Mouse (Mus musculus) 416B (cell line): Measurements from ENCODE around the gene Ubd.
"Not testable (repeated sequence)": the region's sequence is repeated elsewhere in the genome, so short reads cannot be mapped to it uniquely, and the experiment has no call there.

Source experiments
- DNase-seq: peaks from one replicate; pipeline ENCODE4 v3.0.0; 2011; ENCODE audit warnings: low read depth

The Ubd gene

GRCm38 (mm10) chr17:37193656-37194055 is at the start of gene Ubd:
Gene Ubd (plus strand): TSS chr17:37193892.
- DNase-seq: no peak

- no peak for DNase-seq
These were observed 32.3 kb upstream of the Ubd start, which contains the start of gene Olfr93 for GRCm38 (mm10) chr17:37161394-37161793. Gene Olfr93 (minus strand): TSS chr17:37161494.

- peak; percentile 18 for DNase-seq
These were observed 8.2 kb upstream of the Ubd start for GRCm38 (mm10) chr17:37185474-37185873.

GRCm38 (mm10) chr17:37190711-37191110 is 3.0 kb upstream of the Ubd start:
- peak; percentile 10 for DNase-seq

GRCm38 (mm10) chr17:37193032-37193431 is 660 bp upstream of the Ubd start:
- DNase-seq: no peak

GRCm38 (mm10) chr17:37194782-37195181 is 1.1 kb downstream of the Ubd start:
- no peak for DNase-seq

GRCm38 (mm10) chr17:37196845-37197724 is 3.4 kb downstream of the Ubd start:
- no peak for DNase-seq

GRCm38 (mm10) chr17:37200894-37201293 is 7.2 kb downstream of the Ubd start, which contains the start of gene Olfr94:
Gene Olfr94 (minus strand): TSS chr17:37200994.
- DNase-seq: no peak

- DNase-seq: peak; percentile 79
These were observed 9.7 kb downstream of the Ubd start for GRCm38 (mm10) chr17:37203206-37203916.

- DNase-seq: no peak
These were observed 10.2 kb downstream of the Ubd start for GRCm38 (mm10) chr17:37203917-37204236.

GRCm38 (mm10) chr17:37210884-37211768 is 17.4 kb downstream of the Ubd start:
- DNase-seq: no peak

GRCm38 (mm10) chr17:37213018-37213417 is 19.3 kb downstream of the Ubd start, which contains the start of gene Olfr95:
Gene Olfr95 (minus strand): TSS chr17:37213118.
- no peak for DNase-seq

- no peak for DNase-seq
These were observed 24.8 kb downstream of the Ubd start for GRCm38 (mm10) chr17:37218486-37218885.

GRCm38 (mm10) chr17:37219846-37220245 is 26.2 kb downstream of the Ubd start, which contains the start of gene Olfr96:
Gene Olfr96 (plus strand): TSS chr17:37220146.
- no peak for DNase-seq

- DNase-seq: peak; percentile 6
These were observed 28.2 kb downstream of the Ubd start for GRCm38 (mm10) chr17:37221879-37222278.

GRCm38 (mm10) chr17:37237230-37237629 is 43.5 kb downstream of the Ubd start, which contains the start of gene Olfr97:
Gene Olfr97 (minus strand): TSS chr17:37237330.
- DNase-seq: not testable (repeated sequence)

- no peak for DNase-seq
These were observed 48.5 kb downstream of the Ubd start for GRCm38 (mm10) chr17:37242198-37242597.
